Mouse (Mus musculus): ENCODE measurements around the gene Xrn2. TPM values are rescaled to one million over a fixed set of nuclear protein-coding genes. Genes with fewer than 3 reads are reported as not detected.

Gene Xrn2
- total and polyA plus RNA-seq, 3 experiments, result 21.6 to 22.2 (median 22.1) TPM

- intact Hi-C loops (cut with DNase I), result no loop called here
- Histone ChIP-seq H3K4me3 (no peak overlapping the region), H3K4me1 (ENCODE audit: control insufficient read depth, insufficient read depth, low read length) (peaks cover 2% of the 10 kb centered on the region; the same call in 1 of the 2 replicates), H3K27ac (no peak overlapping the region), H3K79me2 (replicated peaks; ENCODE audit: control insufficient read depth, insufficient read depth, low read length) (0 out of 2 replicates have a peak, but pooled peaks cover 1% of the 10 kb centered on the region), H3K9ac (ENCODE audit: low read depth, low read length) (no peak overlapping the region), H3K36me3 (ENCODE audit: control insufficient read depth, insufficient read depth, low read length) (peaks cover 14% of the 10 kb centered on the region), H3K27me3 (ENCODE audit: control insufficient read depth, insufficient read depth, low read length) (no peaks in the 10 kb centered on the region)
- DNase-seq, result no peak
- 65% methylated on average over 4 of the region's 4 CpGs for WGBS
- TF ChIP-seq POLR2A (IDR thresholded peaks at IDR 0.05; ENCODE audit: insufficient read depth, low read depth, low read length) (no peak), CTCF (IDR thresholded peaks at IDR 0.05) (no peak), EP300 (IDR thresholded peaks at IDR 0.05; ENCODE audit: insufficient read depth, low read depth, low read length) (no peak)
These were observed 10.8 kb downstream of the Xrn2 start for GRCm38 (mm10) chr2:147023560-147023959.

- peaks cover 12% of the 10 kb centered on the region for H3K36me3 ChIP-seq (ENCODE audit: control insufficient read depth, insufficient read depth, low read length)
- H3K27ac ChIP-seq, result no peak overlapping the region
- H3K79me2 ChIP-seq (replicated peaks; ENCODE audit: control insufficient read depth, insufficient read depth, low read length), result no peaks in the 10 kb centered on the region
- 74% methylated on average over 2 of the region's 2 CpGs for WGBS
- no peak overlapping the region for H3K9ac ChIP-seq (ENCODE audit: low read depth, low read length)
- no peaks in the 10 kb centered on the region; the same call in 1 of the 2 replicates for H3K4me1 ChIP-seq (ENCODE audit: control insufficient read depth, insufficient read depth, low read length)
- no peak overlapping the region for H3K4me3 ChIP-seq
- no peaks in the 10 kb centered on the region for H3K27me3 ChIP-seq (ENCODE audit: control insufficient read depth, insufficient read depth, low read length)
- intact Hi-C loops (cut with DNase I), result loop anchor here (5.0 kb wide), 1 partner anchor 34 kb away; no protein-coding TSS in a partner anchor
- TF ChIP-seq POLR2A (IDR thresholded peaks at IDR 0.05; ENCODE audit: insufficient read depth, low read depth, low read length) (no peak), CTCF (IDR thresholded peaks at IDR 0.05) (no peak), EP300 (IDR thresholded peaks at IDR 0.05; ENCODE audit: insufficient read depth, low read depth, low read length) (no peak)
- DNase-seq, result no peak
These were observed 20.3 kb downstream of the Xrn2 start for GRCm38 (mm10) chr2:147033065-147033464.

GRCm38 (mm10) chr2:147035864-147036263, 23.1 kb downstream of the Xrn2 start:
- Histone ChIP-seq H3K9ac (ENCODE audit: low read depth, low read length) (no peak overlapping the region), H3K4me3 (no peak overlapping the region), H3K4me1 (ENCODE audit: control insufficient read depth, insufficient read depth, low read length) (no peaks in the 10 kb centered on the region), H3K79me2 (replicated peaks; ENCODE audit: control insufficient read depth, insufficient read depth, low read length) (no peaks in the 10 kb centered on the region), H3K27me3 (ENCODE audit: control insufficient read depth, insufficient read depth, low read length) (no peaks in the 10 kb centered on the region), H3K36me3 (ENCODE audit: control insufficient read depth, insufficient read depth, low read length) (peaks cover 3% of the 10 kb centered on the region), H3K27ac (no peak overlapping the region)
- intact Hi-C loops (cut with DNase I), result no loop called here
- TF ChIP-seq CTCF (IDR thresholded peaks at IDR 0.05) (no peak), EP300 (IDR thresholded peaks at IDR 0.05; ENCODE audit: insufficient read depth, low read depth, low read length) (no peak), POLR2A (IDR thresholded peaks at IDR 0.05; ENCODE audit: insufficient read depth, low read depth, low read length) (no peak)
- WGBS, result 87% methylated on average over 2 of the region's 2 CpGs
- DNase-seq, result no peak

GRCm38 (mm10) chr2:147047051-147047450, 34.3 kb downstream of the Xrn2 start:
- no peaks in the 10 kb centered on the region for H3K79me2 ChIP-seq (replicated peaks; ENCODE audit: control insufficient read depth, insufficient read depth, low read length)
- no peak overlapping the region for H3K4me3 ChIP-seq
- H3K4me1 ChIP-seq (ENCODE audit: control insufficient read depth, insufficient read depth, low read length), result no peaks in the 10 kb centered on the region
- H3K27ac ChIP-seq, result no peak overlapping the region
- no peaks in the 10 kb centered on the region for H3K27me3 ChIP-seq (ENCODE audit: control insufficient read depth, insufficient read depth, low read length)
- H3K9ac ChIP-seq (ENCODE audit: low read depth, low read length), result no peak overlapping the region
- peaks cover 8% of the 10 kb centered on the region for H3K36me3 ChIP-seq (ENCODE audit: control insufficient read depth, insufficient read depth, low read length)
- intact Hi-C loops (cut with DNase I), result no loop called here
- no peak for TF ChIP-seq CTCF (IDR thresholded peaks at IDR 0.05)
- no peak for TF ChIP-seq POLR2A (IDR thresholded peaks at IDR 0.05; ENCODE audit: insufficient read depth, low read depth, low read length)
- TF ChIP-seq EP300 (IDR thresholded peaks at IDR 0.05; ENCODE audit: insufficient read depth, low read depth, low read length), result no peak
- DNase-seq, result no peak
- WGBS, result 93% methylated on average over 3 of the region's 3 CpGs

DNA sequence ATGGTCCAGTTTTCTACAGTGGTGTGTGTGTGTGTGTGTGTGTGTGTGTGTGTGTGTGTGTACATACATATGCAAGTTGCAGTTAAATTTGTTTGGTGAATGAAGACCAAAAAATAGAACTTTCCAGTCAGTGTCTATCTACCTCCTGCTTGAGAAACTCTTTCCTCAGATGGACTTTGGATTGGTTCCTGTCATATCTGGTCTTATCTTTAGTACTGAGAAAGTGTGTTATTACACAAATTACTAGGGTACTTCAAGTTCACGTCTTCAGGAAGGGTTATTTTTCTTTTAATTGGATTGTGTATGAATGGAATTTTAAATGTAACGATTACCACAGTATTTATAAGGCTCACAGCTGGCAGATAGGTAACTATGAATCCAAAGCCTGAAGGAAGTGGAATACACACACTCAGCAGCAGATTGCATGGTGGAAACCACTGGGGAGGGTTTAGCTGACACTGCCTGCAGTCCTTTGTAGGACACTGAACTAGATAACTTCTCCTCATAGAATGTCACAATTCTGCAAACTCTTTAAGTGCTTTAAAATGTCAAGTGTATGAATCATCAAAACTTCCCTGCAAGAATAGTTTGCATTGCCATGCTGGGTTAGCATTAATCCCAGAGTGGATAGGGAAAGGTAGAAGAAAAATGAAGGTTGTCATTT, 40.6 kb downstream of the Xrn2 start:
- Histone ChIP-seq H3K9ac (ENCODE audit: low read depth, low read length) (no peak overlapping the region), H3K4me1 (ENCODE audit: control insufficient read depth, insufficient read depth, low read length) (no peaks in the 10 kb centered on the region), H3K79me2 (replicated peaks; ENCODE audit: control insufficient read depth, insufficient read depth, low read length) (no peaks in the 10 kb centered on the region; the same call in 1 of the 2 replicates), H3K36me3 (ENCODE audit: control insufficient read depth, insufficient read depth, low read length) (peaks cover 4% of the 10 kb centered on the region), H3K27ac (no peak overlapping the region), H3K4me3 (no peak overlapping the region), H3K27me3 (ENCODE audit: control insufficient read depth, insufficient read depth, low read length) (no peaks in the 10 kb centered on the region)
- intact Hi-C loops (cut with DNase I), result no loop called here
- DNase-seq, result no peak
- no peak for TF ChIP-seq POLR2A (IDR thresholded peaks at IDR 0.05; ENCODE audit: insufficient read depth, low read depth, low read length)
- TF ChIP-seq EP300 (IDR thresholded peaks at IDR 0.05; ENCODE audit: insufficient read depth, low read depth, low read length), result no peak
- TF ChIP-seq CTCF (IDR thresholded peaks at IDR 0.05), result no peak
- WGBS, result 85% methylated on average over 2 of the region's 2 CpGs

GRCm38 (mm10) chr2:147067480-147068246, 54.9 kb downstream of the Xrn2 start:
- Histone ChIP-seq H3K79me2 (replicated peaks; ENCODE audit: control insufficient read depth, insufficient read depth, low read length) (no peaks in the 10 kb centered on the region), H3K4me3 (no peak overlapping the region), H3K27ac (no peak overlapping the region), H3K27me3 (ENCODE audit: control insufficient read depth, insufficient read depth, low read length) (no peaks in the 10 kb centered on the region), H3K4me1 (ENCODE audit: control insufficient read depth, insufficient read depth, low read length) (no peaks in the 10 kb centered on the region), H3K9ac (ENCODE audit: low read depth, low read length) (no peak overlapping the region), H3K36me3 (ENCODE audit: control insufficient read depth, insufficient read depth, low read length) (no peaks in the 10 kb centered on the region; the same call in 1 of the 2 replicates)
- intact Hi-C loops (cut with DNase I), result loop anchor here (5.0 kb wide), 1 partner anchor 35 kb away; no protein-coding TSS in a partner anchor
- no peak for DNase-seq
- no peak for TF ChIP-seq CTCF (IDR thresholded peaks at IDR 0.05)
- no peak for TF ChIP-seq POLR2A (IDR thresholded peaks at IDR 0.05; ENCODE audit: insufficient read depth, low read depth, low read length)
- TF ChIP-seq EP300 (IDR thresholded peaks at IDR 0.05; ENCODE audit: insufficient read depth, low read depth, low read length), result no peak
- 88% methylated on average over 1 of the region's 1 CpGs for WGBS

Measured in heart, adult 2 months (tissue).